Mouse (Mus musculus): Measurements from ENCODE around the gene Tfrc. TPM values are rescaled to one million over a fixed set of nuclear protein-coding genes. Genes with fewer than 3 reads are reported as not detected.

The Tfrc gene
- polyA plus RNA-seq, 1 experiment = 12.0 TPM

GRCm38 (mm10) chr16:32663231-32663858 lies 54.6 kb downstream of the Tfrc start:
- no peak for DNase-seq
- Histone ChIP-seq H3K27me3 (replicated peaks; ENCODE audit: control insufficient read depth, insufficient read depth, low read length) (no peaks in the 10 kb centered on the region), H3K27ac (ENCODE audit: insufficient read depth, low read depth, low read length) (no peak overlapping the region), H3K36me3 (ENCODE audit: control insufficient read depth, insufficient read depth, low read length) (no peaks in the 10 kb centered on the region), H3K4me3 (ENCODE audit: insufficient read depth, low read depth, low read length) (no peak overlapping the region), H3K4me1 (ENCODE audit: control insufficient read depth, insufficient read depth, low read length) (peaks cover 8% of the 10 kb centered on the region)
- TF ChIP-seq POLR2A (IDR thresholded peaks at IDR 0.05; ENCODE audit: low read depth, low read length) (no peak), CTCF (conservative IDR thresholded peaks at IDR 0.05; ENCODE audit: insufficient read depth, insufficient read length, low read depth, low read length) (no peak)
- 78% methylated on average over 9 of the region's 9 CpGs for WGBS

GRCm38 (mm10) chr16:32664211-32664610 lies 55.5 kb downstream of the Tfrc start:
- no peak for TF ChIP-seq CTCF (conservative IDR thresholded peaks at IDR 0.05; ENCODE audit: insufficient read depth, insufficient read length, low read depth, low read length)
- no peak for TF ChIP-seq POLR2A (IDR thresholded peaks at IDR 0.05; ENCODE audit: low read depth, low read length)
- DNase-seq = no peak
- H3K4me1 ChIP-seq (ENCODE audit: control insufficient read depth, insufficient read depth, low read length) = peaks cover 8% of the 10 kb centered on the region
- H3K4me3 ChIP-seq (ENCODE audit: insufficient read depth, low read depth, low read length) = no peak overlapping the region
- no peaks in the 10 kb centered on the region for H3K27me3 ChIP-seq (replicated peaks; ENCODE audit: control insufficient read depth, insufficient read depth, low read length)
- H3K27ac ChIP-seq (ENCODE audit: insufficient read depth, low read depth, low read length) = no peak overlapping the region
- H3K36me3 ChIP-seq (ENCODE audit: control insufficient read depth, insufficient read depth, low read length) = no peaks in the 10 kb centered on the region
- 81% methylated on average over 2 of the region's 2 CpGs for WGBS

- Histone ChIP-seq H3K27me3 (replicated peaks; ENCODE audit: control insufficient read depth, insufficient read depth, low read length) (no peaks in the 10 kb centered on the region), H3K27ac (ENCODE audit: insufficient read depth, low read depth, low read length) (peak overlapping the region; percentile 43), H3K4me3 (ENCODE audit: insufficient read depth, low read depth, low read length) (no peak overlapping the region), H3K4me1 (ENCODE audit: control insufficient read depth, insufficient read depth, low read length) (peaks cover 4% of the 10 kb centered on the region; the same call in 1 of the 2 replicates), H3K36me3 (ENCODE audit: control insufficient read depth, insufficient read depth, low read length) (no peaks in the 10 kb centered on the region)
- 71% methylated on average over 11 of the region's 11 CpGs for WGBS
- DNase-seq = peak; percentile 79
- TF ChIP-seq POLR2A (IDR thresholded peaks at IDR 0.05; ENCODE audit: low read depth, low read length) = no peak
- TF ChIP-seq CTCF (conservative IDR thresholded peaks at IDR 0.05; ENCODE audit: insufficient read depth, insufficient read length, low read depth, low read length) = no peak
Measured at GRCm38 (mm10) chr16:32665851-32666665, 57.3 kb downstream of the Tfrc start.

- H3K27me3 ChIP-seq (replicated peaks; ENCODE audit: control insufficient read depth, insufficient read depth, low read length) = no peaks in the 10 kb centered on the region
- TF ChIP-seq CTCF (conservative IDR thresholded peaks at IDR 0.05; ENCODE audit: insufficient read depth, insufficient read length, low read depth, low read length) = no peak
- TF ChIP-seq POLR2A (IDR thresholded peaks at IDR 0.05; ENCODE audit: low read depth, low read length) = no peak
- no peak overlapping the region for H3K4me3 ChIP-seq (ENCODE audit: insufficient read depth, low read depth, low read length)
- no peak for DNase-seq
- H3K4me1 ChIP-seq (ENCODE audit: control insufficient read depth, insufficient read depth, low read length) = no peaks in the 10 kb centered on the region
- 75% methylated on average over 9 of the region's 9 CpGs for WGBS
- H3K27ac ChIP-seq (ENCODE audit: insufficient read depth, low read depth, low read length) = no peak overlapping the region
- no peaks in the 10 kb centered on the region for H3K36me3 ChIP-seq (ENCODE audit: control insufficient read depth, insufficient read depth, low read length)
Measured at GRCm38 (mm10) chr16:32666671-32667551, 58.2 kb downstream of the Tfrc start.

- Histone ChIP-seq H3K27me3 (replicated peaks; ENCODE audit: control insufficient read depth, insufficient read depth, low read length) (no peaks in the 10 kb centered on the region), H3K27ac (ENCODE audit: insufficient read depth, low read depth, low read length) (no peak overlapping the region), H3K36me3 (ENCODE audit: control insufficient read depth, insufficient read depth, low read length) (no peaks in the 10 kb centered on the region), H3K4me1 (ENCODE audit: control insufficient read depth, insufficient read depth, low read length) (0 out of 2 replicates have a peak, but pooled peaks cover 2% of the 10 kb centered on the region), H3K4me3 (ENCODE audit: insufficient read depth, low read depth, low read length) (no peak overlapping the region)
- TF ChIP-seq CTCF (conservative IDR thresholded peaks at IDR 0.05; ENCODE audit: insufficient read depth, insufficient read length, low read depth, low read length) (no peak), POLR2A (IDR thresholded peaks at IDR 0.05; ENCODE audit: low read depth, low read length) (no peak)
- DNase-seq = no peak
- 74% methylated on average over 3 of the region's 3 CpGs for WGBS
Measured at GRCm38 (mm10) chr16:32667552-32667872, 58.8 kb downstream of the Tfrc start.

GRCm38 (mm10) chr16:32668030-32668429 lies 59.3 kb downstream of the Tfrc start:
- H3K36me3 ChIP-seq (ENCODE audit: control insufficient read depth, insufficient read depth, low read length) = no peaks in the 10 kb centered on the region
- WGBS = 86% methylated on average over 10 of the region's 10 CpGs
- no peaks in the 10 kb centered on the region for H3K27me3 ChIP-seq (replicated peaks; ENCODE audit: control insufficient read depth, insufficient read depth, low read length)
- H3K4me1 ChIP-seq (ENCODE audit: control insufficient read depth, insufficient read depth, low read length) = peaks cover 7% of the 10 kb centered on the region
- H3K27ac ChIP-seq (ENCODE audit: insufficient read depth, low read depth, low read length) = no peak overlapping the region
- TF ChIP-seq CTCF (conservative IDR thresholded peaks at IDR 0.05; ENCODE audit: insufficient read depth, insufficient read length, low read depth, low read length) (no peak), POLR2A (IDR thresholded peaks at IDR 0.05; ENCODE audit: low read depth, low read length) (no peak)
- DNase-seq = no peak
- H3K4me3 ChIP-seq (ENCODE audit: insufficient read depth, low read depth, low read length) = no peak overlapping the region

Data from kidney, adult 2 months (tissue).